7 mouse cellular contexts compared by ENCODE assay signal in the genomic region with DNA sequence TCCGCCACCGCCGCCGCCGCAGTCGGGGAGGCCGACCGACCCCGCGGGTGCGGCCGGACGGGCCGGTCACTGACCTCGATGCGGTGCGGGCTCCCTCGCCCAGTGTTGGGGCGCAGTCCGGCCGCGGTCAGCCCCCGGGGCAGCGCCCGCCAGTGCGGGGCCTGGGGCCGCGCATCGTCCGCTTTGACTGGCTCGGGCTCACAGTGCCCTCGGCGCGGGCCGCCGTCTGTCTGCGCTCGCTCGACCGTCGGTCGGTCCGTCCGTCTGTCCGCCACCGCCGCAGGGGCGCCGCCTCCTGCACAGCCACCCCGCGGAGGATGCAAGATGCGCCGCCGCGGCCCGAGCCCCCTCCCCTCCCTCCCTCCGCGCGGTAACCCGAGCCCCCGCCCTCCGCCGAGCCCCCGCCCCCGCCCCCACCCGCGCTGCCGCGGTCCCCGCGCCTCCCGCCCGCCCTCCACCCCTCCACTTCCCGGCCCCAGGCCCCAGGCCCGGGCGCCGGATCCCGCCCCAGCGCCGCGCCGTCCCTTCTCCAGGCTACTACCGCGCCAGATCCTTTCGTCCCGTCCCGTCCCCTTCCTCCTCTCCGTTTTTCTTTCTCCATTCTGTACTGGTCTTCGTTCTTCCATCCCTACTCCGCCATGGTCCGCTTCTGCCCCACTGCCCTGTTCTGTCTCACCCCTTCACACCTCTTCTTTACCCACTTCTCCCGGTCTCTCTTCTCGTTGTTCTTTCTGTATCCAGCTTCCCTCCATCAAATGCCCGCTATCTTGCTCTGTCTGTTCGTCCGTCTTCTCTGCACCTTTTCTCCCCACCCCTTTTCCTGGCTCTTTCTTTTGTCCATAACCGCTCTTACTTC. TPM values are rescaled to one million over a fixed set of nuclear protein-coding genes. Genes with fewer than 3 reads are reported as not detected.
A peak's percentile ranks its signal among the peaks of the same experiment; 100 is the strongest.
DNase-seq lines count a peak whose midpoint lies in the region; ATAC-seq and TF ChIP-seq lines count a peak whose summit lies in the region.

Gene Dchs1, minus strand, starts transcription at position 370 of the 856 bp plus-strand sequence.

- DNase-seq in lung, embryonic 14.5 days, result peak; percentile 76
- DNase-seq in lung, postnatal 25 days (ENCODE audit: low spot score), result no peak
- peak; percentile 84 for DNase-seq in embryo, embryonic 11 days
- DNase-seq in kidney, postnatal 14 days, result peak; percentile 60
- DNase-seq in midbrain, embryonic 10.5 days (ENCODE audit: low spot score), result peak; percentile 72
- DNase-seq in natural killer cell, adult 2 months (ENCODE audit: low spot score in 2 of 2), result no peak

- no peak for TF ChIP-seq CTCF in lung, embryonic 14.5 days (IDR thresholded peaks at IDR 0.05; ENCODE audit: low read depth)

- H3K4me3 ChIP-seq in lung, embryonic 14.5 days (ENCODE audit: low read depth, low read length), result peak within 1 kb of the TSS; percentile 88
- H3K4me3 ChIP-seq in midbrain, embryonic 10.5 days, result peak within 1 kb of the TSS; percentile 92

- H3K9ac ChIP-seq in lung, embryonic 14.5 days, result peak within 1 kb of the TSS; percentile 95

- H3K27me3 ChIP-seq in lung, embryonic 14.5 days (ENCODE audit: insufficient read depth, low read length), result no peaks in the 10 kb centered on the region
- peaks cover 44% of the 10 kb centered on the region for H3K27me3 ChIP-seq in midbrain, embryonic 10.5 days (ENCODE audit: low read depth, poor library complexity, severe bottlenecking)

- peak; percentile 78 for ATAC-seq in lung, embryonic 14.5 days (ENCODE audit: insufficient read depth)
- peak; percentile 40 for ATAC-seq in granulocyte monocyte progenitor cell, adult 5-6 weeks (replicated peaks; ENCODE audit: poor library complexity, severe bottlenecking)

- H3K36me3 ChIP-seq in lung, embryonic 14.5 days (ENCODE audit: insufficient read depth), result peaks cover 12% of the 10 kb centered on the region; the same call in 1 of the 2 replicates
- H3K36me3 ChIP-seq in midbrain, embryonic 10.5 days, result peaks cover 21% of the 10 kb centered on the region

- WGBS in lung, embryonic 14.5 days, result under 1% methylated on average over 63 of the region's 97 CpGs
- under 1% methylated on average over 72 of the region's 97 CpGs for WGBS in midbrain, embryonic 10.5 days

- H3K27ac ChIP-seq in lung, embryonic 14.5 days (ENCODE audit: low read depth), result peak within 1 kb of the TSS; percentile 86
- peak within 1 kb of the TSS; percentile 99 for H3K27ac ChIP-seq in midbrain, embryonic 10.5 days (replicated peaks)

- peak within 1 kb of the TSS; percentile 67 for H3K4me2 ChIP-seq in lung, embryonic 14.5 days

- H3K4me1 ChIP-seq in lung, embryonic 14.5 days (ENCODE audit: insufficient read depth), result peaks cover 2% of the 10 kb centered on the region; the same call in 1 of the 2 replicates
- peaks cover 59% of the 10 kb centered on the region for H3K4me1 ChIP-seq in midbrain, embryonic 10.5 days

- no peaks in the 10 kb centered on the region for H3K9me3 ChIP-seq in lung, embryonic 14.5 days (ENCODE audit: low read depth, low read length)
- no peaks in the 10 kb centered on the region for H3K9me3 ChIP-seq in midbrain, embryonic 10.5 days (replicated peaks)

RNA-seq across cellular contexts. Expression of gene Dchs1, which starts in this region (rescaled TPM):
- polyA plus RNA-seq in lung, embryonic 14.5 days (2014; fragmentation: Nextera tagmentation; extraction: Ambion mirVana), result 17.7 and 20.7 TPM in 2 replicates
- not detected in 2 replicates for total RNA-seq in granulocyte monocyte progenitor cell, adult 5-6 weeks (2014; fragmentation: Nextera tagmentation)
- not detected in 2 replicates for total RNA-seq in granulocyte monocyte progenitor cell, adult 5-6 weeks (2017)
- polyA plus RNA-seq in midbrain, embryonic 10.5 days (2016; fragmentation: Nextera tagmentation; extraction: Ambion mirVana), result 6.7 and 10.1 TPM in 2 replicates

Comparison
In these comparisons a context has a peak if more than half of its experiments do, and no peak if none do; other contexts are left out.
1. DNase-seq: peak in lung, embryonic 14.5 days (single experiment), embryo, embryonic 11 days (single experiment), kidney, postnatal 14 days (single experiment) and midbrain, embryonic 10.5 days (single experiment); none in lung, postnatal 25 days (single experiment) and natural killer cell, adult 2 months (0 of 2).
2. Peak in ATAC-seq in granulocyte monocyte progenitor cell, adult 5-6 weeks; RNA of the gene not detected or under 1 TPM.